Mouse (Mus musculus): ENCODE data around the gene Osgin1.

DNA sequence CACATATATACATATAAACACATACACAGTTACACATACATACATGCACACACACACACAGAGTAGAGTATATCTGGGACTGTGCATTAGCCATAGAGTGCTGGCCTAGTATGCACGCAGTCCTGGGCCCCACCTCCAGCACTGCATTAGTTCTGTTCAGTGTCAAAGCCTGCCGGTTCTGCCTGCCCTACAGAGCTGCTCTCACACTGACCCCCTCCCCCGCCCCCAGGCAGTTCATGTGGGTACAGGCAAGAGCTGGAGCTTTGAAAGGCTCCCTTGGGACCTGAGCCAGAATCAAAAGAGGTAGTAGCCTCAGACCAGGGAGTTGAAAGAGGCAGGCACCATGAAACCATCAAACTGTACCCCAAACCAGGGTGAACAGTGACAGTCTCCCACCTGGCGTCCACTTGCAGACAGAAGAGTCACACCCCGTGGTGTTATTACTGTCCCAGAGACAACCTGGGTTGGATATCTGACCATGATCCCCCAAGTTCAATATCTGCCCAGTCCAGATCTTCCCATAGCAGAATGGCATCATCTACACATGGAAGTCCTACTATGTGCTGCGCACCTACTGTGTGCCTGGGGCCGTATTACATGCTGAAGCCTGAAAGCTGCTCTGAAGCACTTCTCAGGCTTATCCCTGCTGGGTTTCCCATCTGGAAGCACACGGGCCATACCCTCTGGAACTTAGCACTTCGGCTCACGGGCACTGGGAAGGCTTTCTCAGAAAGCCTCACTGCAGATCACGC lies 50.4 kb downstream of the Osgin1 start:
- TF ChIP-seq CTCF (IDR thresholded peaks at IDR 0.05; ENCODE audit: low read depth) (no peak), EP300 (optimal IDR thresholded peaks at IDR 0.05) (no peak)
